Mouse (Mus musculus) heart, embryonic 16.5 days (tissue): ENCODE results near the gene Sart1. TPM values are rescaled to one million over a fixed set of nuclear protein-coding genes. Genes with fewer than 3 reads are reported as not detected.

ENCODE experiments used
- ATAC-seq: fragments of 200-750 bp; cut with Nextera tagmentation; replicated peaks from 2 replicates; pipeline ENCODE4 v1.8.0; 2017; ENCODE audit warnings: moderate number of reproducible peaks; ENCODE audit not compliant: insufficient read depth, low FRiP score; ENCODE audit errors: extremely low read depth
- H3K27ac ChIP-seq: fragments of 300-500 bp; sonication (generic); 2 replicates; pipeline ENCODE4 v1.5.1; 2014; ENCODE audit warnings: mild to moderate bottlenecking, low read length, control low read depth, moderate library complexity
- H3K27me3 ChIP-seq: fragments of 300-500 bp; sonication (generic); 2 replicates; pipeline ENCODE4 v1.6.1; 2014; ENCODE audit warnings: low read length, mixed read lengths; ENCODE audit not compliant: control insufficient read depth, insufficient read depth
- H3K36me3 ChIP-seq: fragments of 300-500 bp; sonication (generic); 2 replicates; pipeline ENCODE4 v1.6.1; 2014; ENCODE audit not compliant: control insufficient read depth, insufficient read depth
- H3K4me1 ChIP-seq: fragments of 300-500 bp; sonication (generic); 2 replicates; pipeline ENCODE4 v1.6.1; 2014; ENCODE audit warnings: low read length, mixed read lengths; ENCODE audit not compliant: control insufficient read depth, insufficient read depth
- H3K4me2 ChIP-seq: fragments of 300-500 bp; sonication (generic); 2 replicates; pipeline ENCODE4 v1.6.1; 2014; ENCODE audit warnings: low read depth, mild to moderate bottlenecking, control low read depth, low read length
- H3K4me3 ChIP-seq: fragments of 300-500 bp; sonication (generic); 2 replicates; pipeline ENCODE4 v1.5.1; 2014; ENCODE audit warnings: mild to moderate bottlenecking, control low read depth, low read length
- H3K9ac ChIP-seq: fragments of 300-500 bp; sonication (generic); 2 replicates; pipeline ENCODE4 v1.6.1; 2014; ENCODE audit warnings: low read length, control low read depth
- H3K9me3 ChIP-seq: fragments of 300-500 bp; sonication (generic); replicated peaks from 2 replicates; pipeline ENCODE4 v1.6.1; 2016; ENCODE audit warnings: low read length; ENCODE audit not compliant: control insufficient read depth
- WGBS: fragments of 180-500 bp; shearing (Covaris S2); extraction: QIAGEN DNeasy Blood & Tissue Kit; methylation state at CpG from one replicate; pipeline ENCODE4 v1.1.7; 2014; 5-methylcytosine and 5-hydroxymethylcytosine counted together
- polyA plus RNA-seq: library from polyadenylated mRNA; unstranded; fragments of >200 nt; fragmentation: Nextera tagmentation; extraction: Ambion mirVana; gene quantifications from 2 replicates; pipeline ENCODE4 v1.2.1, GENCODE M21; 2015

Sart1 gene
- polyA plus RNA-seq, 1 experiment from 2014 or later, result 54.7 TPM

GRCm38 (mm10) chr19:5390416-5390815 lies 1.9 kb upstream of the Sart1 start:
- H3K27me3 ChIP-seq, result no peaks in the 10 kb centered on the region
- H3K9ac ChIP-seq, result peak overlapping the region; percentile 88
- H3K27ac ChIP-seq, result peak overlapping the region; percentile 88

GRCm38 (mm10) chr19:5389647-5390046 lies 1.1 kb upstream of the Sart1 start:
- Histone ChIP-seq H3K4me2 (peak overlapping the region; percentile 90), H3K36me3 (peaks cover 9% of the 10 kb centered on the region), H3K4me1 (peaks cover 32% of the 10 kb centered on the region), H3K27ac (peak overlapping the region; percentile 88), H3K4me3 (peak overlapping the region; percentile 99), H3K27me3 (no peaks in the 10 kb centered on the region), H3K9me3 (no peaks in the 10 kb centered on the region), H3K9ac (peak overlapping the region; percentile 88)
- no peak for ATAC-seq
- 20% methylated on average over 12 of the region's 12 CpGs for WGBS

More at GRCm38 (mm10) chr19:5390416-5390815, 1.9 kb upstream of the Sart1 start:
- H3K4me1 ChIP-seq, result peaks cover 32% of the 10 kb centered on the region
- ATAC-seq, result no peak
- H3K9me3 ChIP-seq, result no peaks in the 10 kb centered on the region
- WGBS, result 43% methylated on average over 8 of the region's 8 CpGs
- peak overlapping the region; percentile 90 for H3K4me2 ChIP-seq
- peaks cover 2% of the 10 kb centered on the region; the same call in 1 of the 2 replicates for H3K36me3 ChIP-seq
- peak overlapping the region; percentile 99 for H3K4me3 ChIP-seq

- no peaks in the 10 kb centered on the region for H3K27me3 ChIP-seq
- peak overlapping the region; percentile 99 for H3K4me3 ChIP-seq
- WGBS, result under 1% methylated on average over 43 of the region's 43 CpGs
- H3K9me3 ChIP-seq, result no peaks in the 10 kb centered on the region
- peak overlapping the region; percentile 85 for H3K27ac ChIP-seq
- peaks cover 22% of the 10 kb centered on the region for H3K36me3 ChIP-seq
- ATAC-seq, result peak; percentile 38; the same call in 1 of the 2 replicates
- peaks cover 32% of the 10 kb centered on the region for H3K4me1 ChIP-seq
- peak overlapping the region; percentile 95 for H3K9ac ChIP-seq
- H3K4me2 ChIP-seq, result peak overlapping the region; percentile 95
Measured at GRCm38 (mm10) chr19:5388011-5388441, 477 bp downstream of the Sart1 start.

GRCm38 (mm10) chr19:5384715-5385114 lies 3.8 kb downstream of the Sart1 start:
- Histone ChIP-seq H3K36me3 (peaks cover 52% of the 10 kb centered on the region), H3K27ac (no peak overlapping the region), H3K4me1 (peaks cover 20% of the 10 kb centered on the region), H3K9ac (no peak overlapping the region), H3K4me2 (no peak overlapping the region), H3K4me3 (no peak overlapping the region), H3K27me3 (no peaks in the 10 kb centered on the region), H3K9me3 (no peaks in the 10 kb centered on the region)
- no peak for ATAC-seq
- 84% methylated on average over 8 of the region's 8 CpGs for WGBS

GRCm38 (mm10) chr19:5383326-5383725 lies 5.2 kb downstream of the Sart1 start:
- H3K4me1 ChIP-seq, result peaks cover 15% of the 10 kb centered on the region
- H3K4me3 ChIP-seq, result no peak overlapping the region
- H3K4me2 ChIP-seq, result no peak overlapping the region
- peaks cover 65% of the 10 kb centered on the region for H3K36me3 ChIP-seq
- H3K27me3 ChIP-seq, result no peaks in the 10 kb centered on the region
- no peak overlapping the region for H3K27ac ChIP-seq
- 89% methylated on average over 12 of the region's 12 CpGs for WGBS
- no peak for ATAC-seq
- H3K9ac ChIP-seq, result no peak overlapping the region
- no peaks in the 10 kb centered on the region for H3K9me3 ChIP-seq

- H3K27ac ChIP-seq, result no peak overlapping the region
- H3K9me3 ChIP-seq, result no peaks in the 10 kb centered on the region
- no peak overlapping the region for H3K4me3 ChIP-seq
- 93% methylated on average over 1 of the region's 1 CpGs for WGBS
- H3K4me2 ChIP-seq, result no peak overlapping the region
- H3K4me1 ChIP-seq, result no peaks in the 10 kb centered on the region
- no peak for ATAC-seq
- H3K9ac ChIP-seq, result no peak overlapping the region
- H3K36me3 ChIP-seq, result peaks cover 53% of the 10 kb centered on the region
- H3K27me3 ChIP-seq, result no peaks in the 10 kb centered on the region
Measured at GRCm38 (mm10) chr19:5377446-5377845, 11.1 kb downstream of the Sart1 start.

GRCm38 (mm10) chr19:5374748-5375147 lies 13.8 kb downstream of the Sart1 start:
- Histone ChIP-seq H3K9ac (no peak overlapping the region; the same call in 1 of the 2 replicates), H3K36me3 (peaks cover 52% of the 10 kb centered on the region), H3K4me3 (no peak overlapping the region), H3K27ac (no peak overlapping the region), H3K9me3 (no peaks in the 10 kb centered on the region), H3K4me1 (no peaks in the 10 kb centered on the region), H3K27me3 (no peaks in the 10 kb centered on the region), H3K4me2 (no peak overlapping the region)
- 68% methylated on average over 4 of the region's 4 CpGs for WGBS
- ATAC-seq, result no peak

- WGBS, result 70% methylated on average over 4 of the region's 4 CpGs
- no peak overlapping the region for H3K4me3 ChIP-seq
- no peak overlapping the region for H3K27ac ChIP-seq
- H3K9ac ChIP-seq, result no peak overlapping the region
- no peak for ATAC-seq
- H3K27me3 ChIP-seq, result no peaks in the 10 kb centered on the region
- peaks cover 51% of the 10 kb centered on the region for H3K36me3 ChIP-seq
- no peaks in the 10 kb centered on the region for H3K4me1 ChIP-seq
- H3K9me3 ChIP-seq, result no peaks in the 10 kb centered on the region
- no peak overlapping the region for H3K4me2 ChIP-seq
Measured at GRCm38 (mm10) chr19:5374177-5374576, 14.3 kb downstream of the Sart1 start.

GRCm38 (mm10) chr19:5372724-5373123 lies 15.8 kb downstream of the Sart1 start:
- WGBS, result 95% methylated on average over 7 of the region's 7 CpGs
- H3K36me3 ChIP-seq, result peaks cover 45% of the 10 kb centered on the region
- H3K27me3 ChIP-seq, result no peaks in the 10 kb centered on the region
- H3K4me1 ChIP-seq, result peaks cover 6% of the 10 kb centered on the region
- ATAC-seq, result no peak
- H3K9me3 ChIP-seq, result no peaks in the 10 kb centered on the region
- no peak overlapping the region for H3K4me3 ChIP-seq
- H3K27ac ChIP-seq, result no peak overlapping the region
- H3K9ac ChIP-seq, result no peak overlapping the region
- H3K4me2 ChIP-seq, result no peak overlapping the region
